Mouse (Mus musculus): ENCODE results near the gene Ankrd44. TPM values are rescaled to one million over a fixed set of nuclear protein-coding genes. Genes with fewer than 3 reads are reported as not detected.

The Ankrd44 gene
- polyA plus RNA-seq, 1 experiment from 2014 or later = 16.7 TPM

- H3K27me3 ChIP-seq = no peaks in the 10 kb centered on the region
- H3K9me3 ChIP-seq = no peaks in the 10 kb centered on the region
- no peak overlapping the region for H3K4me3 ChIP-seq
- peak overlapping the region; percentile 52 for H3K27ac ChIP-seq (replicated peaks)
- peak; percentile 48; the same call in 1 of the 2 replicates for ATAC-seq (ENCODE audit: low read depth)
- WGBS = 44% methylated on average over 17 of the region's 17 CpGs
- 0 out of 2 replicates have a peak overlapping the region, but pooled peaks have one; percentile 20 for H3K4me2 ChIP-seq
- no peak overlapping the region for H3K9ac ChIP-seq
- no peaks in the 10 kb centered on the region for H3K36me3 ChIP-seq
- peaks cover 28% of the 10 kb centered on the region for H3K4me1 ChIP-seq (replicated peaks)
Measured at GRCm38 (mm10) chr1:54734917-54735664, 191.1 kb downstream of the Ankrd44 start.

GRCm38 (mm10) chr1:54729316-54729715, 196.9 kb downstream of the Ankrd44 start:
- no peaks in the 10 kb centered on the region for H3K9me3 ChIP-seq
- H3K36me3 ChIP-seq = peaks cover 22% of the 10 kb centered on the region
- H3K4me2 ChIP-seq = no peak overlapping the region
- H3K27me3 ChIP-seq = no peaks in the 10 kb centered on the region
- no peak overlapping the region for H3K27ac ChIP-seq (replicated peaks)
- H3K4me3 ChIP-seq = no peak overlapping the region
- peaks cover 12% of the 10 kb centered on the region for H3K4me1 ChIP-seq (replicated peaks)
- no peak for ATAC-seq (ENCODE audit: low read depth)
- no peak overlapping the region for H3K9ac ChIP-seq
- 88% methylated on average over 5 of the region's 5 CpGs for WGBS

GRCm38 (mm10) chr1:54726555-54726954, 199.6 kb downstream of the Ankrd44 start:
- ATAC-seq (ENCODE audit: low read depth) = no peak
- Histone ChIP-seq H3K9ac (no peak overlapping the region), H3K27ac (replicated peaks) (no peak overlapping the region), H3K4me3 (no peak overlapping the region), H3K27me3 (no peaks in the 10 kb centered on the region), H3K36me3 (peaks cover 22% of the 10 kb centered on the region), H3K4me2 (no peak overlapping the region), H3K4me1 (replicated peaks) (no peaks in the 10 kb centered on the region), H3K9me3 (no peaks in the 10 kb centered on the region)
- 77% methylated on average over 2 of the region's 2 CpGs for WGBS

GRCm38 (mm10) chr1:54716921-54717320, 209.3 kb downstream of the Ankrd44 start:
- Histone ChIP-seq H3K4me2 (no peak overlapping the region), H3K4me3 (no peak overlapping the region), H3K4me1 (replicated peaks) (no peaks in the 10 kb centered on the region), H3K9me3 (no peaks in the 10 kb centered on the region), H3K36me3 (peaks cover 6% of the 10 kb centered on the region; the same call in 1 of the 2 replicates), H3K9ac (no peak overlapping the region), H3K27me3 (no peaks in the 10 kb centered on the region), H3K27ac (replicated peaks) (no peak overlapping the region)
- ATAC-seq (ENCODE audit: low read depth) = no peak
- 94% methylated on average over 6 of the region's 6 CpGs for WGBS

GRCm38 (mm10) chr1:54715061-54715760, 211.0 kb downstream of the Ankrd44 start:
- no peak for ATAC-seq (ENCODE audit: low read depth)
- H3K36me3 ChIP-seq = peaks cover 10% of the 10 kb centered on the region; the same call in 1 of the 2 replicates
- no peak overlapping the region for H3K4me2 ChIP-seq
- no peaks in the 10 kb centered on the region for H3K27me3 ChIP-seq
- H3K9ac ChIP-seq = no peak overlapping the region
- no peaks in the 10 kb centered on the region for H3K9me3 ChIP-seq
- H3K4me3 ChIP-seq = no peak overlapping the region
- no peaks in the 10 kb centered on the region for H3K4me1 ChIP-seq (replicated peaks)
- H3K27ac ChIP-seq (replicated peaks) = no peak overlapping the region
- 70% methylated on average over 8 of the region's 8 CpGs for WGBS

- WGBS = 57% methylated on average over 11 of the region's 11 CpGs
- H3K4me2 ChIP-seq = no peak overlapping the region
Measured at GRCm38 (mm10) chr1:54713231-54714173, 212.7 kb downstream of the Ankrd44 start.

GRCm38 (mm10) chr1:54711568-54711967, 214.6 kb downstream of the Ankrd44 start:
- 90% methylated on average over 3 of the region's 3 CpGs for WGBS
- Histone ChIP-seq H3K9me3 (no peaks in the 10 kb centered on the region), H3K4me2 (no peak overlapping the region), H3K4me1 (replicated peaks) (peaks cover 20% of the 10 kb centered on the region), H3K27me3 (no peaks in the 10 kb centered on the region), H3K4me3 (no peak overlapping the region), H3K27ac (replicated peaks) (no peak overlapping the region), H3K9ac (no peak overlapping the region), H3K36me3 (peaks cover 10% of the 10 kb centered on the region; the same call in 1 of the 2 replicates)
- no peak for ATAC-seq (ENCODE audit: low read depth)

More at GRCm38 (mm10) chr1:54713231-54714173, 212.7 kb downstream of the Ankrd44 start:
- no peak overlapping the region for H3K4me3 ChIP-seq
- ATAC-seq (ENCODE audit: low read depth) = no peak
- H3K4me1 ChIP-seq (replicated peaks) = peaks cover under 1% of the 10 kb centered on the region; the same call in 1 of the 2 replicates
- H3K27me3 ChIP-seq = no peaks in the 10 kb centered on the region
- H3K27ac ChIP-seq (replicated peaks) = no peak overlapping the region
- no peaks in the 10 kb centered on the region for H3K9me3 ChIP-seq
- no peak overlapping the region for H3K9ac ChIP-seq
- peaks cover 10% of the 10 kb centered on the region; the same call in 1 of the 2 replicates for H3K36me3 ChIP-seq

GRCm38 (mm10) chr1:54710550-54710949, 215.6 kb downstream of the Ankrd44 start:
- no peak for ATAC-seq (ENCODE audit: low read depth)
- no peak overlapping the region for H3K9ac ChIP-seq
- H3K4me2 ChIP-seq = no peak overlapping the region
- no peak overlapping the region; the same call in 1 of the 2 replicates for H3K27ac ChIP-seq (replicated peaks)
- 76% methylated on average over 1 of the region's 1 CpGs for WGBS
- H3K4me1 ChIP-seq (replicated peaks) = peaks cover 21% of the 10 kb centered on the region
- no peaks in the 10 kb centered on the region for H3K9me3 ChIP-seq
- no peaks in the 10 kb centered on the region for H3K27me3 ChIP-seq
- H3K4me3 ChIP-seq = no peak overlapping the region
- peaks cover 10% of the 10 kb centered on the region; the same call in 1 of the 2 replicates for H3K36me3 ChIP-seq

GRCm38 (mm10) chr1:54707888-54708565, 218.2 kb downstream of the Ankrd44 start:
- H3K4me2 ChIP-seq = no peak overlapping the region
- peak overlapping the region; percentile 67 for H3K27ac ChIP-seq (replicated peaks)
- H3K27me3 ChIP-seq = no peaks in the 10 kb centered on the region
- no peak overlapping the region for H3K4me3 ChIP-seq
- H3K9ac ChIP-seq = no peak overlapping the region
- peaks cover 28% of the 10 kb centered on the region for H3K4me1 ChIP-seq (replicated peaks)
- ATAC-seq (ENCODE audit: low read depth) = peak; percentile 44; the same call in 1 of the 2 replicates
- H3K36me3 ChIP-seq = peaks cover 10% of the 10 kb centered on the region; the same call in 1 of the 2 replicates
- 49% methylated on average over 8 of the region's 8 CpGs for WGBS
- H3K9me3 ChIP-seq = no peaks in the 10 kb centered on the region

GRCm38 (mm10) chr1:54707036-54707887, 218.9 kb downstream of the Ankrd44 start:
- Histone ChIP-seq H3K4me1 (replicated peaks) (peaks cover 35% of the 10 kb centered on the region), H3K4me2 (no peak overlapping the region), H3K27me3 (no peaks in the 10 kb centered on the region), H3K9ac (no peak overlapping the region), H3K9me3 (no peaks in the 10 kb centered on the region), H3K4me3 (no peak overlapping the region), H3K36me3 (peaks cover 7% of the 10 kb centered on the region; the same call in 1 of the 2 replicates), H3K27ac (replicated peaks) (peak overlapping the region; percentile 67)
- 48% methylated on average over 10 of the region's 10 CpGs for WGBS
- ATAC-seq (ENCODE audit: low read depth) = peak; percentile 63; the same call in 1 of the 2 replicates

Measured in neural tube, embryonic 13.5 days (tissue).